Mouse (Mus musculus): ENCODE measurements at regions not wholly inside any gene's neighbourhood (a gene's known extent, or its start where the extent isn't known, plus 50 kb on each side); places are given as distances from the start of the nearest gene placed in this dataset.

- no peak overlapping the region for H3K4me2 ChIP-seq (replicated peaks)
- H3K27me3 ChIP-seq = no peaks in the 10 kb centered on the region
- 54% methylated on average over 6 of the region's 6 CpGs for WGBS
- H3K4me1 ChIP-seq = peaks cover 9% of the 10 kb centered on the region
- H3K36me3 ChIP-seq = no peaks in the 10 kb centered on the region
- no peak overlapping the region for H3K27ac ChIP-seq (replicated peaks)
- H3K9me3 ChIP-seq = no peaks in the 10 kb centered on the region
- no peak for ATAC-seq (replicated peaks)
- H3K4me3 ChIP-seq = no peak overlapping the region
- no peak overlapping the region for H3K9ac ChIP-seq (replicated peaks)
Observed at GRCm38 (mm10) chr1:88568447-88569053, 58.7 kb upstream of the Glrp1 start.

DNA sequence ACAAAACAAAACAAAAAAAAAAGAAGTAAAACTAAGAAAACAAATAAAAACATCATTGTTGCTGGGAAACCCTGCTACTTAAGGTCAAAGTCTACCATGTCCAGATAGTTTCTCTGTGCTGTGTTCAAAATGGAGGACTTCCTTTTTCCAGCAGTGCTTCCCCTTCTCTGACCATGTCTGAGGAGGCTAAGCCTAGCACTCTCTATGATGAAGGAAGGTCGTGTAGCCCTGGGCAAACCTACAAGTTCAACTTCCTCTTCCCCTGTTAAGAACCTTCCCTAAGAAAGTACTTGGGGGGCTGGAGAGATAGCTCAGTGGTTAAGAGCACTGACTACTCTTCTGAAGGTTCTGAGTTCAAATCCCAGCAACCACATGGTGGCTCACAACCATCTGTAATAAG is 57.3 kb upstream of the Glrp1 start:
- H3K4me2 ChIP-seq (replicated peaks) = no peak overlapping the region
- peaks cover 9% of the 10 kb centered on the region for H3K4me1 ChIP-seq
- no peaks in the 10 kb centered on the region for H3K9me3 ChIP-seq
- ATAC-seq (replicated peaks) = no peak
- H3K9ac ChIP-seq (replicated peaks) = no peak overlapping the region
- no peak overlapping the region for H3K4me3 ChIP-seq
- WGBS = 88% methylated on average over 1 of the region's 1 CpGs
- H3K36me3 ChIP-seq = no peaks in the 10 kb centered on the region
- no peak overlapping the region for H3K27ac ChIP-seq (replicated peaks)
- H3K27me3 ChIP-seq = no peaks in the 10 kb centered on the region

DNA sequence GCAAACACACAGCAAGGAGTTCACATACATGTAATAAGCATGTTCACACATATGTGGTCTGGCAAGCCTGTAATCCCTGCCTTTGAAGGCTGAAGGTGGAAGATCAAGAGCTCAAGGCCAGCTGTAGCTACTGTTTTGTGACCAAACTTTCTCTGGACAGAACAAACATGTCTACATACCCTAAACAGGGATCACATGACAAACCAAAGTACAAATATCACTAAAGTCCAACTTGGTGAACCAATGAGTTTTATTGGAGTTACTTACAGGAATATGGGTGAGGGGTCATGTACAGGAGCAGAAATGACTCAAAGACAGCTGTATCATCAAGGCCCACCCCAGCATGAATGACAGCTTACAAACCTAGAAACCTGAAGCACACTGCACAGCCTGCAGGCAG is 56.6 kb upstream of the Glrp1 start:
- Histone ChIP-seq H3K4me1 (peaks cover 9% of the 10 kb centered on the region), H3K9ac (replicated peaks) (no peak overlapping the region), H3K4me3 (no peak overlapping the region), H3K27ac (replicated peaks) (no peak overlapping the region), H3K27me3 (no peaks in the 10 kb centered on the region), H3K9me3 (no peaks in the 10 kb centered on the region), H3K4me2 (replicated peaks) (no peak overlapping the region), H3K36me3 (no peaks in the 10 kb centered on the region)
- ATAC-seq (replicated peaks) = no peak

GRCm38 (mm10) chr1:88564825-88565224 is 55.0 kb upstream of the Glrp1 start:
- no peaks in the 10 kb centered on the region for H3K36me3 ChIP-seq
- H3K27ac ChIP-seq (replicated peaks) = no peak overlapping the region
- no peak overlapping the region for H3K9ac ChIP-seq (replicated peaks)
- H3K4me1 ChIP-seq = peaks cover 9% of the 10 kb centered on the region
- H3K4me3 ChIP-seq = no peak overlapping the region
- no peaks in the 10 kb centered on the region for H3K9me3 ChIP-seq
- H3K27me3 ChIP-seq = no peaks in the 10 kb centered on the region
- ATAC-seq (replicated peaks) = no peak
- 91% methylated on average over 4 of the region's 4 CpGs for WGBS
- no peak overlapping the region for H3K4me2 ChIP-seq (replicated peaks)

DNA sequence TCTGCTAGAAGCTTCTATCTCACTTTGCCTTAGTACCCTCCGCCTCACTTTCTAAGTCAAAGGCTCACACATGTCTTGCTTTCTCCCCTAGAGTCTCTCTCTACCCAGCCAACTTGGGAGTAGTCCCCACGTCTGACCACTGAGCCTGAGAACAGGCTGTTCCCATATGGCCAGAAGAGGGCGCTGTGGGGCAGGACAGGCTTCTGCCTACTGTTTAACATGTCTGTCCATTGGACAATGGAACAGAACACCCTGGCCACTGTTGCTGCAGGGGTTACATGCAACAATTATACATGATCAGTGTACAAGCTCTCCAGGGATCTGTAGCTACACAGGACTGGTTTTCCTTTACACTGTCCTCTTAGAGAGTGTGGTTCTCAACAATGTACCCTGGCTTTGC is 52.5 kb upstream of the Glrp1 start:
- no peak overlapping the region for H3K4me2 ChIP-seq (replicated peaks)
- no peak overlapping the region for H3K4me3 ChIP-seq
- no peaks in the 10 kb centered on the region for H3K36me3 ChIP-seq
- no peaks in the 10 kb centered on the region for H3K4me1 ChIP-seq
- H3K27me3 ChIP-seq = no peaks in the 10 kb centered on the region
- H3K27ac ChIP-seq (replicated peaks) = no peak overlapping the region
- peak; percentile 57; the same call in 1 of the 2 replicates for ATAC-seq (replicated peaks)
- no peak overlapping the region for H3K9ac ChIP-seq (replicated peaks)
- no peaks in the 10 kb centered on the region for H3K9me3 ChIP-seq
- WGBS = 21% methylated on average over 3 of the region's 3 CpGs

- Histone ChIP-seq H3K9me3 (no peaks in the 10 kb centered on the region), H3K36me3 (no peaks in the 10 kb centered on the region), H3K4me2 (replicated peaks) (no peak overlapping the region), H3K9ac (replicated peaks) (no peak overlapping the region), H3K27ac (replicated peaks) (no peak overlapping the region), H3K4me1 (no peaks in the 10 kb centered on the region), H3K4me3 (no peak overlapping the region), H3K27me3 (no peaks in the 10 kb centered on the region)
- no peak for ATAC-seq (replicated peaks)
- 52% methylated on average over 8 of the region's 8 CpGs for WGBS
Observed at GRCm38 (mm10) chr1:88560771-88561170, 50.9 kb upstream of the Glrp1 start.
